Mouse (Mus musculus): ENCODE results near the gene Sfrp4. TPM values are rescaled to one million over a fixed set of nuclear protein-coding genes. Genes with fewer than 3 reads are reported as not detected.

The Sfrp4 gene
- polyA plus RNA-seq, 1 experiment: 0.85 TPM

DNA sequence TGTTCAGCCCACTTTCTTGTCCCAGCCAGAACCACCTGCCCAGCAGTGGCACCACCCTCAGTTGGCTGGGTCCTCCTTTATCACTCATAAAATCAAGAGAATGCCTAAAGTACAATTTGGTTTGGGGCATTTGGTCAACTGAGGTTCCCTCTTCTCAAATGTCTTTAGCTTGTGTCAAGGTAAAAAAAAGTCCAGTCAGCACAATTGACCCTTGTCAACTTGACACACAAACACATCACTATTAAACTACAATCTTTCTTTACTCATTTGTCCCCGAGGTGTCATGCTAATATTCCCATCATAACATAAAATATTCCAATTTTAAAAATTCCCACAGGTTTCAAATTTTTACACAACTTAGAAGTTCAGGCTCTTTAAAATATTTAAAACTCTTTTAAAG, 8.6 kb upstream of the Sfrp4 start:
- Histone ChIP-seq H3K36me3 (ENCODE audit: control insufficient read depth, insufficient read depth, low read length) (no peaks in the 10 kb centered on the region), H3K27ac (ENCODE audit: control insufficient read depth, insufficient read depth, low read length) (no peak overlapping the region), H3K27me3 (ENCODE audit: control insufficient read depth, insufficient read depth, low read length) (no peaks in the 10 kb centered on the region; the same call in 1 of the 2 replicates), H3K4me3 (ENCODE audit: control insufficient read depth, insufficient read depth, low read length) (no peak overlapping the region), H3K4me1 (replicated peaks; ENCODE audit: control insufficient read depth, insufficient read depth, low read length) (no peaks in the 10 kb centered on the region; the same call in 1 of the 2 replicates)
- DNase-seq: no peak
- WGBS: 94% methylated on average over 1 of the region's 1 CpGs
- TF ChIP-seq CTCF (IDR thresholded peaks at IDR 0.05; ENCODE audit: borderline replicate concordance, control insufficient read depth, extremely low read depth, insufficient read depth, low read length, poor library complexity) (no peak), POLR2A (IDR thresholded peaks at IDR 0.05; ENCODE audit: control insufficient read depth, extremely low read depth, insufficient read depth, low read length, poor library complexity) (no peak)

DNA sequence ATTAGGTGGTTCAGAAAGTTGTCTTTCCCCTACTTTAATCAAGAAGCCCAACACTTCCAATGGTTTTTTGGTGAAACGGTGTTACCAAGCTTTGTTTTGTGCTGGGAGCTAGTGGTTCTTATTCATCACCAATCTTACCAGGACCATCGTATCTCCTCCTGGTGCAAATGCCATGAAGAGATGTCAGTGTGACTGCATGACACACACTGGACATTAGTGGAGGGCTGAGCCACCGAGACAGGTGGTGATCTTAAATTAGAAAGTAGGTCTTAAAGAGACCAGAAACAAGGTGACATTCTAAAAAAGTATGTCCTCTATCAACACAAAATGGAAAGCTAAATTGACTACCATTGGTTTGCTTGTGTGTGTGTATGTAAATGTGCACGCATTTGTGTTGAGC, 4.8 kb upstream of the Sfrp4 start:
- WGBS: 97% methylated on average over 4 of the region's 4 CpGs
- no peak for TF ChIP-seq CTCF (IDR thresholded peaks at IDR 0.05; ENCODE audit: borderline replicate concordance, control insufficient read depth, extremely low read depth, insufficient read depth, low read length, poor library complexity)
- no peak for TF ChIP-seq POLR2A (IDR thresholded peaks at IDR 0.05; ENCODE audit: control insufficient read depth, extremely low read depth, insufficient read depth, low read length, poor library complexity)
- no peak overlapping the region for H3K4me3 ChIP-seq (ENCODE audit: control insufficient read depth, insufficient read depth, low read length)
- no peaks in the 10 kb centered on the region; the same call in 1 of the 2 replicates for H3K27me3 ChIP-seq (ENCODE audit: control insufficient read depth, insufficient read depth, low read length)
- no peak overlapping the region for H3K27ac ChIP-seq (ENCODE audit: control insufficient read depth, insufficient read depth, low read length)
- no peaks in the 10 kb centered on the region; the same call in 1 of the 2 replicates for H3K4me1 ChIP-seq (replicated peaks; ENCODE audit: control insufficient read depth, insufficient read depth, low read length)
- no peak for DNase-seq
- H3K36me3 ChIP-seq (ENCODE audit: control insufficient read depth, insufficient read depth, low read length): no peaks in the 10 kb centered on the region

DNA sequence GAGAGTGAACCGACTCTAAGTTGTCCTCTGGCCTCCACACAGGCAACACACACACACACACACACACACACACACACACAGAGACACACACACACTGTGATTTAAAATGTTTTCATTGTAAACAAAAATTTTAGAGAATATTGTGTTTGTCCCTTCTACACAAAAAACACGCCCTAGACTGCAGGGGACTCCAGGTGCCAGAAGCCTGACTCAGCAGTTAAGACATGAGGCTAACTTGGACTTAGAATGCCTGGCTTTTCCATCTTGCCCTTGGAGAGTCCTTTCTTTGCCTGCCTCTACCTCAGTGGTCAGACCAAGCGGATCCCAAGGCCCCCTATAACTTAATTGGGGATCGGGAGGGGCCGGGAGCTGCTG, 4.1 kb upstream of the Sfrp4 start:
- no peak overlapping the region for H3K27ac ChIP-seq (ENCODE audit: control insufficient read depth, insufficient read depth, low read length)

DNA sequence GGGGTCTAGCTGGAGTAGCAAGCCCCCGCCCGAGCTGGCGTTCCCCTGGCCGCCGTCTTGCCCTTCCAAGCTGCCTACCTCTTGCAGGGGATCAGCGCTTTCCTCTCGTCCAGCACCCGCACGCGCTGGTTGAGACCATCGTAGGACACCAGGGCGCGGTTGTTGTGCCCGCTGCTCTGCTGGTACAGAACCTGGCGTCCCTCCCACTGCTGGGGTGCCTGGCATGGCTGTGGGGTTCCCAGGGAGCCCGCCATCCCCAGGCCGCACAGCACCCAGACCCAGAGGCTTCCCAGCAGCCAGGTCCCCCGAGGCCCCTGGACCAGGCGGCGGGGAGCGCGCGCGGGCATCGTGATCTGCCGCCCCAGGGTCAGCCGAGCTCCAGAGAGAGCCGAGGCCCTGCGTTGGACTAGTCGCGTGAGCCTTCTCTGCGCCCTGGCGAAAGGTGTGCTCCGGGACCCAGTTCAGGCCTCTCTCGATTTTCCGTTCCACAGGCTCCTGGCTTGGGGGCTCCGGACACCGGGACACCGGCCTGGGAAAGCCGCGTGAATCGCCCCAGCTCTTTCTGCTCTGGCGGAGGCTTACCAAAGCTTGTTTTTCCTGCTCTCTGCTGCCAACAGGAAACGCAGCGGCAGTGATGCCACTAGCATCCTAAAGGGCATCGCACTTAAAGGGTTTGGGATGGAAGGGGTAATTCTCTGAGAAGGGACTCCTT, 3.5 kb upstream of the Sfrp4 start, which contains the start of gene Epdr1:
Epdr1 (minus strand) TSS at position 712 of the 712 bp plus-strand sequence.
- H3K27ac ChIP-seq (ENCODE audit: control insufficient read depth, insufficient read depth, low read length): no peak within 1 kb of the TSS
- 1% methylated on average over 46 of the region's 46 CpGs for WGBS
- no peak for TF ChIP-seq POLR2A (IDR thresholded peaks at IDR 0.05; ENCODE audit: control insufficient read depth, extremely low read depth, insufficient read depth, low read length, poor library complexity)
- 0 out of 2 replicates have a peak, but pooled peaks have one; percentile 13 for TF ChIP-seq CTCF (IDR thresholded peaks at IDR 0.05; ENCODE audit: borderline replicate concordance, control insufficient read depth, extremely low read depth, insufficient read depth, low read length, poor library complexity)
- no peaks in the 10 kb centered on the region; the same call in 1 of the 2 replicates for H3K4me1 ChIP-seq (replicated peaks; ENCODE audit: control insufficient read depth, insufficient read depth, low read length)
- H3K4me3 ChIP-seq (ENCODE audit: control insufficient read depth, insufficient read depth, low read length): peak within 1 kb of the TSS; percentile 31
- DNase-seq: peak; percentile 46
- no peaks in the 10 kb centered on the region for H3K36me3 ChIP-seq (ENCODE audit: control insufficient read depth, insufficient read depth, low read length)
- no peaks in the 10 kb centered on the region; the same call in 1 of the 2 replicates for H3K27me3 ChIP-seq (ENCODE audit: control insufficient read depth, insufficient read depth, low read length)

More for the DNA sequence above, 4.1 kb upstream of the Sfrp4 start:
- Histone ChIP-seq H3K4me3 (ENCODE audit: control insufficient read depth, insufficient read depth, low read length) (peak overlapping the region; percentile 31), H3K36me3 (ENCODE audit: control insufficient read depth, insufficient read depth, low read length) (no peaks in the 10 kb centered on the region), H3K4me1 (replicated peaks; ENCODE audit: control insufficient read depth, insufficient read depth, low read length) (no peaks in the 10 kb centered on the region; the same call in 1 of the 2 replicates), H3K27me3 (ENCODE audit: control insufficient read depth, insufficient read depth, low read length) (no peaks in the 10 kb centered on the region; the same call in 1 of the 2 replicates)
- TF ChIP-seq POLR2A (IDR thresholded peaks at IDR 0.05; ENCODE audit: control insufficient read depth, extremely low read depth, insufficient read depth, low read length, poor library complexity) (no peak), CTCF (IDR thresholded peaks at IDR 0.05; ENCODE audit: borderline replicate concordance, control insufficient read depth, extremely low read depth, insufficient read depth, low read length, poor library complexity) (no peak)
- no peak for DNase-seq
- WGBS: 27% methylated on average over 5 of the region's 5 CpGs

DNA sequence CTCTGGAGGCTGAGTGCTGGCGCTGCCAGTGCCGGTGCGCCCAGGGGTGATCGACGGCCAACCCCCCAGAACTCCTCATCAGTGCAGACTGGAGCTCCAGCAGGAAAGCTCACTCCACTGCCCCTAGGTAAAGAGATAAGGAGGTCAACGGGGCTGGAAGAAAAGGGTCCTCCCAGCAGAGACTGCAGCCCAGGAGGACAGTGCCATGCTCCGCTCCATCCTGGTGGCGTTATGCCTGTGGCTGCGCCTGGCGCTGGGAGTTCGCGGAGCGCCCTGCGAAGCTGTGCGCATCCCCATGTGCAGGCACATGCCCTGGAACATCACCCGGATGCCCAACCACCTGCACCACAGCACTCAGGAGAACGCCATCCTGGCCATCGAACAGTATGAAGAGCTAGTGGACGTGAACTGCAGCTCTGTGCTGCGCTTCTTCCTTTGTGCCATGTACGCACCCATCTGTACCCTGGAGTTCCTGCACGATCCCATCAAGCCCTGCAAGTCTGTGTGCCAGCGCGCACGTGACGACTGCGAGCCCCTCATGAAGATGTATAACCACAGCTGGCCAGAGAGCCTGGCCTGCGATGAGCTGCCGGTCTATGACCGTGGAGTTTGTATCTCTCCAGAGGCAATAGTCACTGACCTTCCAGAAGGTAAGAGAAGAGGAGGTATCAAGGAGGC, 463 bp downstream of the Sfrp4 start:
- 42% methylated on average over 30 of the region's 30 CpGs for WGBS
- TF ChIP-seq POLR2A (IDR thresholded peaks at IDR 0.05; ENCODE audit: control insufficient read depth, extremely low read depth, insufficient read depth, low read length, poor library complexity): no peak
- TF ChIP-seq CTCF (IDR thresholded peaks at IDR 0.05; ENCODE audit: borderline replicate concordance, control insufficient read depth, extremely low read depth, insufficient read depth, low read length, poor library complexity): no peak
- H3K4me3 ChIP-seq (ENCODE audit: control insufficient read depth, insufficient read depth, low read length): no peak overlapping the region
- no peaks in the 10 kb centered on the region for H3K36me3 ChIP-seq (ENCODE audit: control insufficient read depth, insufficient read depth, low read length)
- H3K4me1 ChIP-seq (replicated peaks; ENCODE audit: control insufficient read depth, insufficient read depth, low read length): no peaks in the 10 kb centered on the region; the same call in 1 of the 2 replicates
- H3K27me3 ChIP-seq (ENCODE audit: control insufficient read depth, insufficient read depth, low read length): no peaks in the 10 kb centered on the region; the same call in 1 of the 2 replicates
- no peak for DNase-seq
- no peak overlapping the region for H3K27ac ChIP-seq (ENCODE audit: control insufficient read depth, insufficient read depth, low read length)

DNA sequence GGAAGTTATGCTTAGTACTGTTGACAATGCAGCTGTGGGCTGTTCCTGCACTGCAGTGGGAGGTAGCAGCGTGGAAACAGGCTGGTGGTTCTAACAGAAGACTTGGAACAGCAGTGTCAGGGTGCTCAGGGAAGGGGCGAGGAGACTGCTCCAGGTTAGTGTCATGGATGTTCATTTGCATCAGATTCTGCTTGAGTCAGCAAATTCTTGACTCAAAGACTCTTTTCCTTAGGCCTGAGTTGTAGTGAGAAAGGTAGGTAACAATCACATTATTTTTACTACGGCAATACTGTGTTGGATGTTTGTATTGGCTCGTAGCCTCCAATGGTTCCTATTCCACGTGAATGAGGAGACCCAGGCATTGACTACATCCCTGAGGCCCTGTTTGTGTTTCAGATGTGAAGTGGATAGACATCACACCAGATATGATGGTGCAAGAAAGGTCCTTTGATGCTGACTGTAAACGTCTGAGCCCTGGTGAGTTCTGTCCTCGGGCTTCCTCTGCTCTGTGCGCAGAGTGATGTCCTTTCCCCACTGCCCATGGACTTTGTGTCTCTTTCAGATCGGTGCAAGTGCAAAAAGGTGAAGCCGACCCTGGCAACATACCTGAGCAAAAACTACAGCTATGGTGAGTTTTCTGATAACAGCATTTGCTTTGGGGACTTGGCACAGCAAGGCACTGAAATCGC, 1.9 kb downstream of the Sfrp4 start:
- WGBS: 89% methylated on average over 11 of the region's 11 CpGs
- no peaks in the 10 kb centered on the region; the same call in 1 of the 2 replicates for H3K27me3 ChIP-seq (ENCODE audit: control insufficient read depth, insufficient read depth, low read length)
- no peak for DNase-seq

More for the DNA sequence above, 1.9 kb downstream of the Sfrp4 start:
- TF ChIP-seq POLR2A (IDR thresholded peaks at IDR 0.05; ENCODE audit: control insufficient read depth, extremely low read depth, insufficient read depth, low read length, poor library complexity) (no peak), CTCF (IDR thresholded peaks at IDR 0.05; ENCODE audit: borderline replicate concordance, control insufficient read depth, extremely low read depth, insufficient read depth, low read length, poor library complexity) (no peak)
- no peaks in the 10 kb centered on the region for H3K4me1 ChIP-seq (replicated peaks; ENCODE audit: control insufficient read depth, insufficient read depth, low read length)
- H3K27ac ChIP-seq (ENCODE audit: control insufficient read depth, insufficient read depth, low read length): no peak overlapping the region
- no peak overlapping the region for H3K4me3 ChIP-seq (ENCODE audit: control insufficient read depth, insufficient read depth, low read length)
- no peaks in the 10 kb centered on the region for H3K36me3 ChIP-seq (ENCODE audit: control insufficient read depth, insufficient read depth, low read length)
